9 mouse cellular contexts compared by ENCODE assay signal in the genomic region with DNA sequence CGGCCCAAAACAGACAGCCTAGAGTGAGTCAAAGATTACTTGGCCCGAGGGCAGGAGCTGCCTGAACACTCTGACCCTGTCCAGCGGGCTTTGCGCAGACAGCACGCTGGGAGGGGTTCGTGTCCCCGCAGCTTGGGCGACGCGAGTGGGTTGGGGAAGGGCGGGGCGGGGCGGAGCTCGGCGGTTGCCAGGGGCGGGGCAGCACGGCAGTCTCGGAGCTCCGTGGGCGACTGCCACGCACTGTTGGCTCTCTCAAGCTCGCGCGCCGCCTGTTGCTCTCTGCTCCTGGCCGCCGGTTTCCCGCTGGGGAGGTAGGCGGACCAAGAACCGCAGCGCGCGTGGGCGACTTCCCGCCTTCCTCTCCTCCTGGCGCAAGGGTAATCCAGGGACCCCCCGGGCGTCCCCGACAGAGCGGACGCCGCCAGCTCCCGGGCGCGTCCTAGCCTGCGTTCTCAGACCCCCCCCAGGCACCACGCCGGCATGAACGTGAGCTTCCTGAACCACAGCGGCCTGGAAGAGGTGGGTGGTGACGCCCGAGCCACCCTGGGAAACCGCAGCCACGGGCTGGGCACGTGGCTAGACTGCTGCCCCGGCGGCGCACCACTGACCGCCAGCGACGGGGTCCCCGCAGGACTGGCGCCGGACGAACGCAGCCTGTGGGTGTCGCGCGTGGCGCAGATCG. TPM values are rescaled to one million over a fixed set of nuclear protein-coding genes. Genes with fewer than 3 reads are reported as not detected.
DNase-seq lines count a peak whose midpoint lies in the region; ATAC-seq and TF ChIP-seq lines count a peak whose summit lies in the region.
"Had no signal": no experiment of that assay in that cellular context is flagged by ENCODE, and none has a peak within 500 bp of the region (broad histone marks: within the 10 kb centered on the region; RNA-seq: fewer than 3 reads in every experiment).

Gene Rprml (plus strand): TSS at position 270 of the 682 bp plus-strand sequence.

- no peaks in the 10 kb centered on the region for H3K9me3 ChIP-seq in forebrain, embryonic 10.5 days
- H3K9me3 ChIP-seq in intestine, postnatal 0 days (ENCODE audit: control insufficient read depth), result no peaks in the 10 kb centered on the region
- no peaks in the 10 kb centered on the region for H3K9me3 ChIP-seq in liver, postnatal 0 days (ENCODE audit: low read length)
- no peaks in the 10 kb centered on the region for H3K9me3 ChIP-seq in stomach, embryonic 14.5 days (ENCODE audit: control insufficient read depth, low read depth, low read length)

- TF ChIP-seq EP300 in liver, postnatal 0 days (IDR thresholded peaks at IDR 0.05; ENCODE audit: low read depth), result no peak

- peaks cover 25% of the 10 kb centered on the region for H3K4me1 ChIP-seq in forebrain, embryonic 10.5 days
- 0 out of 2 replicates have a peak, but pooled peaks cover 3% of the 10 kb centered on the region for H3K4me1 ChIP-seq in intestine, postnatal 0 days (replicated peaks; ENCODE audit: control insufficient read depth, insufficient read depth, low read length)
- no peaks in the 10 kb centered on the region for H3K4me1 ChIP-seq in liver, postnatal 0 days (ENCODE audit: insufficient read depth)
- 0 out of 2 replicates have a peak, but pooled peaks cover 10% of the 10 kb centered on the region for H3K4me1 ChIP-seq in stomach, embryonic 14.5 days (ENCODE audit: control insufficient read depth, insufficient read depth, low read length)

- ATAC-seq in intestine, postnatal 0 days, result no peak
- ATAC-seq in liver, postnatal 0 days, result no peak
- ATAC-seq in stomach, embryonic 14.5 days (ENCODE audit: insufficient number of reproducible peaks, insufficient read depth, low FRiP score, low read depth), result no peak

- H3K4me2 ChIP-seq in intestine, postnatal 0 days (replicated peaks; ENCODE audit: low read depth), result peak within 1 kb of the TSS; percentile 66
- peak within 1 kb of the TSS; percentile 44; the same call in 1 of the 2 replicates for H3K4me2 ChIP-seq in liver, postnatal 0 days (ENCODE audit: low read depth, low read length)
- H3K4me2 ChIP-seq in stomach, embryonic 14.5 days (replicated peaks; ENCODE audit: low read depth, low read length), result peak within 1 kb of the TSS; percentile 57

- peaks cover 90% of the 10 kb centered on the region for H3K27me3 ChIP-seq in forebrain, embryonic 10.5 days (ENCODE audit: poor library complexity, severe bottlenecking)
- H3K27me3 ChIP-seq in intestine, postnatal 0 days (replicated peaks; ENCODE audit: control insufficient read depth, insufficient read depth, low read length), result peaks cover 40% of the 10 kb centered on the region
- peaks cover 61% of the 10 kb centered on the region for H3K27me3 ChIP-seq in liver, postnatal 0 days (ENCODE audit: insufficient read depth, low read length)
- H3K27me3 ChIP-seq in stomach, embryonic 14.5 days (ENCODE audit: control insufficient read depth, insufficient read depth, low read length), result peaks cover 54% of the 10 kb centered on the region

- H3K36me3 ChIP-seq in forebrain, embryonic 10.5 days (replicated peaks), result no peaks in the 10 kb centered on the region
- H3K36me3 ChIP-seq in intestine, postnatal 0 days (ENCODE audit: control insufficient read depth, insufficient read depth), result no peaks in the 10 kb centered on the region
- H3K36me3 ChIP-seq in liver, postnatal 0 days (replicated peaks; ENCODE audit: insufficient read depth, low read length), result no peaks in the 10 kb centered on the region
- no peaks in the 10 kb centered on the region for H3K36me3 ChIP-seq in stomach, embryonic 14.5 days (ENCODE audit: control insufficient read depth, insufficient read depth, low read length)

- peak within 1 kb of the TSS; percentile 46 for H3K4me3 ChIP-seq in forebrain, embryonic 10.5 days
- peak within 1 kb of the TSS; percentile 39 for H3K4me3 ChIP-seq in intestine, postnatal 0 days (ENCODE audit: low read depth, low read length)
- H3K4me3 ChIP-seq in liver, postnatal 0 days (ENCODE audit: low read depth, low read length), result 0 out of 2 replicates have a peak within 1 kb of the TSS, but pooled peaks have one; percentile 19
- peak within 1 kb of the TSS; percentile 35 for H3K4me3 ChIP-seq in stomach, embryonic 14.5 days (ENCODE audit: low read depth, low read length)

- no peak for TF ChIP-seq CTCF in intestine, postnatal 0 days (IDR thresholded peaks at IDR 0.05; ENCODE audit: low read depth)
- no peak for TF ChIP-seq CTCF in liver, postnatal 0 days (IDR thresholded peaks at IDR 0.05; ENCODE audit: low read depth)

- WGBS in forebrain, embryonic 10.5 days, result 1% methylated on average over 69 of the region's 71 CpGs
- WGBS in intestine, postnatal 0 days, result under 1% methylated on average over 71 of the region's 71 CpGs
- WGBS in liver, postnatal 0 days (ENCODE audit: insufficient replicate concordance), result 1% methylated on average over 59 of the region's 71 CpGs
- WGBS in stomach, embryonic 14.5 days, result 1% methylated on average over 66 of the region's 71 CpGs

- H3K9ac ChIP-seq in intestine, postnatal 0 days (ENCODE audit: low read depth, low read length), result no peak within 1 kb of the TSS
- H3K9ac ChIP-seq in liver, postnatal 0 days (replicated peaks), result no peak within 1 kb of the TSS
- no peak within 1 kb of the TSS for H3K9ac ChIP-seq in stomach, embryonic 14.5 days (replicated peaks; ENCODE audit: low read depth, low read length)

- no peak within 1 kb of the TSS for H3K27ac ChIP-seq in forebrain, embryonic 10.5 days
- H3K27ac ChIP-seq in intestine, postnatal 0 days (ENCODE audit: low read depth, low read length), result no peak within 1 kb of the TSS
- no peak within 1 kb of the TSS for H3K27ac ChIP-seq in liver, postnatal 0 days (ENCODE audit: low read depth)
- H3K27ac ChIP-seq in stomach, embryonic 14.5 days (ENCODE audit: low read length), result no peak within 1 kb of the TSS

- peak; percentile 39 for DNase-seq in cerebellum, adult 9-11 months
- DNase-seq in cerebellum, adult 9-10 months, result no peak
- peak; percentile 20 for DNase-seq in ES-CJ7 (ENCODE audit: low read depth, low spot score)
- DNase-seq in forebrain, embryonic 10.5 days (ENCODE audit: extremely low spot score, low spot score), result no peak
- DNase-seq in liver, postnatal 0 days, result no peak
- no peak for DNase-seq in gastrocnemius, adult 18-20 months (ENCODE audit: low spot score)

RNA-seq across cellular contexts. Expression of gene Rprml, which starts in this region (rescaled TPM):
- 0.16 TPM in 1 of 2 replicates, not detected in the other for polyA plus RNA-seq in forebrain, embryonic 10.5 days (2016; fragmentation: Nextera tagmentation; extraction: Ambion mirVana)
- polyA plus RNA-seq in intestine, postnatal 0 days (2015; fragmentation: Nextera tagmentation; extraction: Ambion mirVana), result 2.3 and 3.7 TPM in 2 replicates
- polyA plus RNA-seq in liver, postnatal 0 days (2015; fragmentation: Nextera tagmentation; extraction: Ambion mirVana), result not detected in 2 replicates
- polyA plus RNA-seq in stomach, embryonic 14.5 days (2014; fragmentation: Nextera tagmentation; extraction: Ambion mirVana), result not detected in 2 replicates
- not detected for total RNA-seq in gastrocnemius, adult 18-20 months (2021)
- total RNA-seq: heart, adult 18-20 months had no signal

Comparison
In these comparisons a context has a peak if more than half of its experiments do, and no peak if none do; other contexts are left out.
1. DNase-seq: peak in cerebellum, adult 9-11 months (single experiment) and ES-CJ7 (single experiment); none in cerebellum, adult 9-10 months (single experiment), forebrain, embryonic 10.5 days (single experiment), liver, postnatal 0 days (single experiment) and gastrocnemius, adult 18-20 months (single experiment).
2. Peak in every context shown above with its lines, with median percentiles within 50 percentile points of each other: H3K4me3 ChIP-seq and H3K4me2 ChIP-seq.